Mouse (Mus musculus): Measurements from ENCODE around the gene Socs3.

The Socs3 gene

GRCm38 (mm10) chr11:117995255-117995654 is 25.4 kb upstream of the Socs3 start:
- DNase-seq (ENCODE audit: low read depth, low spot score), result peak; percentile 85

DNA sequence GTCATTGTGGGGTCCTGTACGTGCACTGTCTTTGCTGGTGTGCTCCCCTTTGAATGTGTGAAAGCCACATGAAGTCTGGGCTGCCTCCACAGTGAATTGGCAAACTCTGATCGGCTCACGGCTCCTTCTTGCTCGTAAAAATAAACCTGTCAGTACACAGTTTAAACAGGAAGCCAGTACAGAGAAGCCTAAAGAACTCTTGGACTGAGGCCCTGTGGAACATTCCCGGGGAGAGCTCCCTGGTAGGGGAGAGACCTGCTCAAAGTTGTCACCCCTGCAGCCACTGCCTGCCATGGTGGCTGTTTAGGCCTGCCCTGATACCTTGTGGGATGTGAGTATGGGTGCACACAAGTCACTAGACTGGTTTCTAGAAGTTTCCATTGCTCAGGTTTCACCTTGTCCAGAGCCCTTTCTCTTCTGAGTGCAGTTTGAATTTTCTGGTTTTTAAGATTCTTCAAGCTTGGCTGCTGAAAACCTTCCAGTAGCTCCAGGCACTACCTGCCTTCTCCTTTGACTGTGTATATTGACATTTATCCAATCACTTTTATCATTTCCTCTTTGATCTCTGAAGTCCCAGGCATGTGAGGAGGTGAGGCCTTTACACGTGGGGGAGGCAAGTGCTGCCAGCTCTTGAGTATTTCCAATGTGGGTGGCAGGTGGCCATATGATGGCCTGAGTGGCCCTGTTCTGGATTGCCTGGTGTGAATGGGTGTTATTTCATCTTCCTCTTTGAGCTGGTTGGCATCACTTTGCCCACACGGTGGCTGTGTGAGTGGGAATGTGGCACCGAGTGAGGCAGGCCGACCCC is 24.6 kb upstream of the Socs3 start:
- peak; percentile 47 for DNase-seq (ENCODE audit: low read depth, low spot score)

- DNase-seq (ENCODE audit: low read depth, low spot score), result no peak
Measured at GRCm38 (mm10) chr11:117993190-117994175, 23.6 kb upstream of the Socs3 start.

DNA sequence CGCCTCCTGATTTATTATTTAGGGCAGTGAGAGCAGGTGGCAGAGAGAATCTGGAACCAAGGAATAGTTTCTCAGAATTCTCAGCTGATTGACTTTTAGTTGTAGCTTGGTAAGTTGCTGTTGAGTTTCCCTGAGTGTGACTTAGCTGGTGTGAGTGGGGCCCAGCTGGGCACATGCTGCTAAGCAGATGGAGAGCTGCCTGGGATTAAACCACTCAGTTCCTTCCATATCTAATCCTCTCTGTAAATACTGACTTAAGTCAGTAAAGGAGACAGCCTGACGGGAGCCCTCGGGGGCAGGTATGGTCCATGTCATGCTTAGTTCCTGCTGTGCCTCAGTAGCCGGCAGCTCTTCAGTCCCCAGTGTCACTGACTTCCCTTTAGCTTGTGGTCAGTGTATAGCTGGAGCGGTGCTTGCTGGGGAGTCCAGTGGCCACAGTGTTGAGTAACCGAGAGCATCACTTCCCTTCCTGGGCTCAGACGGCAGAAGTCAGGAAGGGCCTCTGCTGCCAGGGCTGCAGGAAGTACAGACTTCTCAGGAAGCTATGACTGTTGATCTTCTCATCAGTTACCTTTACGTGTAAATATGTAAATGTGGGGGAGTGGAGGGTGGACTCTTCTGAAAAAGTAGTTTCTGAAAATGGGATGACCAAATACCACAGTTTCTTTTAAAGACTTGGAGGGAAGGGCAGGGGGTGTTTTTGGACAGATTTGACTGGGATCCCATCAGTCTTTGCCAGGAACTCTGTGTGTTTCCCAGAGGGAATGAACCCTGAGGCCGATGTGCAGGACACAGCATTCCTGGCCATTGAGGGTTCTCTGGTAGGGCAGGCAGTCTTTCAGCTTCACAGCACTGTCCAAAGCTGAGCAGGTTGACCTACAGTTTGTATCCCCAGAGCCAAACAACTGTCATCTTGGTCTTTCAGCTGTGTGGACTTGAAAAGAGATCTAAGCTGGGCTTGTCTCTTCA is 21.9 kb upstream of the Socs3 start:
- peak; percentile 66 for DNase-seq (ENCODE audit: low read depth, low spot score)

- peak; percentile 80 for DNase-seq (ENCODE audit: low read depth, low spot score)
Measured at GRCm38 (mm10) chr11:117989926-117990325, 20.1 kb upstream of the Socs3 start.

- no peak for DNase-seq (ENCODE audit: low read depth, low spot score)
Measured at GRCm38 (mm10) chr11:117989241-117989640, 19.4 kb upstream of the Socs3 start.

- peak; percentile 63 for DNase-seq (ENCODE audit: low read depth, low spot score)
Measured at GRCm38 (mm10) chr11:117987968-117988367, 18.1 kb upstream of the Socs3 start.

GRCm38 (mm10) chr11:117987032-117987451 is 17.2 kb upstream of the Socs3 start:
- peak; percentile 63 for DNase-seq (ENCODE audit: low read depth, low spot score)

GRCm38 (mm10) chr11:117986126-117987031 is 16.5 kb upstream of the Socs3 start, which contains the start of gene Pgs1:
TSS of gene Pgs1 (plus strand) at chr11:117986292.
- DNase-seq (ENCODE audit: low read depth, low spot score), result peak; percentile 87

DNA sequence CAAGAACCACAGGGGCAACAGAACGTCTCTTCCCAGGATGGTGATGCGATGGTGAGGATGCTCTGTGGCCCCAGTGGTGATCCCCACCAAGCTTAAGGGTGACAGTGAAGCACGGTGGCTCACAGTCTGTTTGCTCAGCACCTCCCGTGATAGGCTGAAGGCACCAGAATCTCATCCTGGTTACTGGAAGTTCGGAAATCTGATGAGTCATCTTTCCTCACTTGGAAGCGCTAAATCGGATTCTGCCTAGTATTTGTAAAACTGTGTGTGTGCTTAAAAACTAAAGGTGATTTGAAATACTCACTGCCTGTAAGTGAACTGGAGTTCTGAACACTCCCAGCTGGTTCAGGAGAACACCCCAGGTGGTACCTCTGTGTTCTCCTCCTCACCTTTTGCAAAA is 13.9 kb upstream of the Socs3 start:
- peak; percentile 55 for DNase-seq (ENCODE audit: low read depth, low spot score)

DNA sequence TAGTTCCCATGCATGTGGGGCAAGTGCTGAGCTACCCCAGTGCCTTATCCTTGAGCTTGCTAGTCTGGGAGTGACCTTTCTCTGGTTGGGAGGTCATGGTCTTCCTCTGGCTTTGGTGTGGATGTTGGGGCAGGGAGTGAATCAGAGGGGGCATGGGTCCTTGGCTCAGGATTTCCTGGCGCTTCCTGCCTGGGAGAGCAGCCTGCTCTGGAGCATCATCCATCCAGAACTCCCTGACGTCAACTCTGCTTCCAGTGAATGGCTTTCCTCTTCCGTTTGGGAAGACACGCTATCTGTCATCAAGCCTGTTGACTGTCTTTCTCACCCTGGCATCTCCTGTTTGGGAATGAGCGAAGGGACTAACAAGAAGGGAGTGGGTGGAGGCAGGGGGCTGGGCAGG is 12.6 kb upstream of the Socs3 start:
- no peak for DNase-seq (ENCODE audit: low read depth, low spot score)

GRCm38 (mm10) chr11:117979388-117979787 is 9.5 kb upstream of the Socs3 start:
- peak; percentile 99 for DNase-seq (ENCODE audit: low read depth, low spot score)

DNA sequence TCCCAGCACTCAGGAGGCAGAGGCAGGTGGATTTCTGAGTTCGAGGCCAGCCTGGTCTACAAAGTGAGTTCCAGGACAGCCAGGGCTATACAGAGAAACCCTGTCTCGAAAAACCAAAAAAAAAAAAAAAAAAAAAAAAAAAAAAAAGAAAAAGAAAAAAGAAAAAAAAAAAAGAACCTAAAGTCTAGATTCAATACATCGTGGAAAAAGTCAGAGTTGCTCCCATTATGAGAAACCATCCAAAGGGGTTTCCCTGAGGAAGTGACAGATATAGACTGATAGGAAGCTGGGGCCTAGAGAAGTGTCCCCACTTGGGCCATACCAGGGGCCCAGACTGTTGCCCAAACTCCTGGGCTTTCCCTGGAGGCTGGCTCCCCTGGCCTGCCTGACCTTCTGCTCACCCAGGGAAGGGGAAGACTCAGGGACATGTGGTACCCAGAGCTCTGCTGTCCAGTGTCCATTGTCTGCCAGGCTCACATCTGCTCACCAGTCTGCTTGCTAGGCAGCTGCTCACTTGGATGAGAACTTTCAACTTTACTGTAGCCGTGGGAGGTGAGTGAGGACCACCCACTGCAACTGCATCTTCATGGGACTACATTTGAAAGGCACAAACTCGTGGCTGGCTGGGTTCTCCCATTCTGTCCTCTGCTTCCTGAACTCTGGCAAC is 8.0 kb upstream of the Socs3 start:
- DNase-seq (ENCODE audit: low read depth, low spot score), result no peak

- peak; percentile 87 for DNase-seq (ENCODE audit: low read depth, low spot score)
Measured at GRCm38 (mm10) chr11:117976081-117976582, 6.3 kb upstream of the Socs3 start.

DNA sequence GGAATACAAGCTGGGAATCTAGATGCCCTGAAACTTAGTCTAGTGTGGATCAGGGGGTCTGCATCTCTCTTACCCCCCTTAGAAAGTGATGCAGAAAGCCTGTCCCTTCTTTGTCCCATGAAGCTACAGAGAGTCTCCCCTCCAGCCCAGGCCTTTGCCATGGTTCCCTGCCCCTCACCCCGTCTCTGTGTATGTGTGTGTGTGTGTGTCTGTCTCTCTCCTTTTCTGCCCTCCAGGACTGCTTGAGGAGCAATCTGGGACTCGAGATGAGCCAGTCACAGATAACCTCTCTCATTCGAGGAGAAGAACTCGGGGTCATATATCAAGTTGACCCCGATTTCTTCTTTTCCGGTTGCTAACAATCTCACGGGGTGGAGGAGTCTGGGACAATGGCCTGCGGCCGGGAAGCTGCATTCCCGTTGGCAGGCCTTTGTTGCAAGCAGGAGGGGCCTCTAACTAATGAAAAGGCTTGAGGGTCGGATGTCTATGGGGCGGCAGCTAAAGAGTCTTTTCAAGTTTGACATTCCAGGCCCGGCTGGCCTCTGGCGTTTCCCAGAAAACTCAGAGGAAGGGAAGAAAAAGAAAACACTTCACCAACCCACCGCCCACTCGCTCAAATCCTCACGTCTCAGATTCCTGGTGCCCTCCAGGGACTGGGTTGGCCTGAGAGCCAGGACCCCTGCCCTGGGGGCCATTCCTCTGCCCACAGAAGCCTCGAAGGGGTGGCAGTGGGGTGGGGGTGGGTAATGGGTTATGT is 5.5 kb upstream of the Socs3 start:
- DNase-seq (ENCODE audit: low read depth, low spot score), result peak; percentile 76

DNA sequence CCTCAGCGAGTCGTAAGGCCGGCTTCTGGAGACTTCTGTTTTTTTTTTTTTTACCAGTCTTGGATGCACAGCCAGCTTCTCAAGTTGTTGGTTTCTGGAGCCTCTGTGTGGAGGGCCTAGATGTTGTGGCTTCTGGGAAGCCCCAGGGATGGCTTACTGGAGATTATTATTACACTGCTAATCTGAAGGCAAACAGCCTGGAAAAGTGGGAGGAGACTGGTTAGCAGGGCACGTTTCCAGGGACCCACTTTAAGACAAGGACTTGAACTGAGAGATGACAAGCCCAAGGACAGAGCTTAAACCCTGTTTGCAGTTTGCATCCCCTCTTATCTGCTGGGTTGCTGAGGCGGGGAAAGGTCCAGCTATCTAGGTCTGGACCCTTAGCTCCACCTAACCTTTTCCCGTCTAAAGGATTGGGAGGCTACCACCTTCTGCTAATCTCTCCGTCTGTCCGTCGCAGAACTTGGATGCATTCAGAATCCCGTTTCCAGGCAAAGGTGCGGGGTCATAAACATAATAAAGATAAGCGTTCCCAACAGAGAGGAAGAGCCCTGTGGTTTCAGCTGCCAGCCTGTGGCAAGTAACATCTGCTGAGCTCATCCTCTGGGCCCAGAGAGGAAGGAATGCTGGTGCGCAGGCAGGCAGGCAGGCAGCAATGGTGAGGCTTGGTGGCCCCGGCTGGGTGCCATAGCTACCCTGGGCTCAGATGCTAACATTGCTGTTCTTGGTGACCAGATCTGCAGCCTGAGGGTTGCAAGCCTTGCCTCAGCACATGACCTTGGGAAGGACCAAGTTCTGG is 4.7 kb upstream of the Socs3 start:
- DNase-seq (ENCODE audit: low read depth, low spot score), result no peak

- DNase-seq (ENCODE audit: low read depth, low spot score), result no peak
Measured at GRCm38 (mm10) chr11:117973569-117973968, 3.7 kb upstream of the Socs3 start.

All from 3T3-L1 (cell line).